Mouse (Mus musculus) hindbrain, embryonic 11.5 days (tissue): ENCODE data around the gene Emilin2. TPM values are rescaled to one million over a fixed set of nuclear protein-coding genes. Genes with fewer than 3 reads are reported as not detected.

ENCODE experiments used
- polyA plus RNA-seq: library from polyadenylated mRNA; unstranded; fragments of >200 nt; fragmentation: Nextera tagmentation; extraction: Ambion mirVana; gene quantifications from 2 replicates; pipeline ENCODE4 v1.2.1, GENCODE M21; 2014

Gene Emilin2
- polyA plus RNA-seq, 1 experiment from 2014 or later = 7.8 TPM

Other genes starting within 250 kb of the Emilin2 start
- gene Lpin2, start 129.4 kb downstream of the Emilin2 start, polyA plus RNA-seq = 33.8 and 39.4 TPM in 2 replicates
- gene Gm4707, start 147.9 kb upstream of the Emilin2 start, polyA plus RNA-seq = 2.0 and 3.5 TPM in 2 replicates
- 70.9 and 91.1 TPM in 2 replicates for gene Smchd1, start 163.4 kb upstream of the Emilin2 start, polyA plus RNA-seq
- 50.8 and 54.8 TPM in 2 replicates for gene Ndc80, start 214.9 kb upstream of the Emilin2 start, polyA plus RNA-seq
- gene Spdya, start 240.1 kb upstream of the Emilin2 start, polyA plus RNA-seq = 1.0 and 1.5 TPM in 2 replicates